Mouse (Mus musculus) CH12.LX (cell line): ENCODE measurements at regions not wholly inside any gene's neighbourhood (a gene's known extent, or its start where the extent isn't known, plus 50 kb on each side); places are given as distances from the start of the nearest gene placed in this dataset.

Experiments used
- DNase-seq: peaks from one replicate; pipeline ENCODE4 v3.0.0-alpha.2; 2013; ENCODE audit errors: extremely low read depth
- H3K27ac ChIP-seq: 2 replicates; pipeline ENCODE4 v1.5.1; 2012; ENCODE audit warnings: low read depth, mild to moderate bottlenecking, control low read depth, moderate library complexity; ENCODE audit not compliant: insufficient read depth
- H3K27me3 ChIP-seq: replicated peaks from 2 replicates; pipeline ENCODE3; 2012; ENCODE audit warnings: inconsistent platforms
- H3K36me3 ChIP-seq, 2 experiments: replicated peaks in 1 of 2; 2 replicates each; pipeline versions ENCODE3 to v1.6.1; 2012; ENCODE audit warnings: inconsistent platforms in 1 of 2, low read length in 1 of 2, mild to moderate bottlenecking in 1 of 2, mixed read lengths in 1 of 2, moderate library complexity in 1 of 2; ENCODE audit not compliant: control insufficient read depth in 1 of 2, insufficient read depth in 1 of 2
- H3K4me1 ChIP-seq, 2 experiments: 2 replicates each; pipeline ENCODE4 v1.6.1; 2012; ENCODE audit warnings: inconsistent platforms in 1 of 2, moderate library complexity in 1 of 2; ENCODE audit not compliant: insufficient read depth in 2 of 2, control insufficient read depth in 1 of 2
- H3K4me2 ChIP-seq: 2 replicates; pipeline ENCODE4 v1.6.1; 2012; ENCODE audit warnings: low read depth, mild to moderate bottlenecking, control low read depth; ENCODE audit not compliant: poor library complexity, insufficient read depth, severe bottlenecking
- H3K4me3 ChIP-seq, 3 experiments: fragments of 150-350 bp in 1 of 3; sonication (generic) in 1 of 3; replicated peaks in 1 of 3; 2 replicates each; pipeline versions ENCODE3 to v1.5.1; 2011 to 2012; ENCODE audit warnings: low read depth in 2 of 3, low read length in 2 of 3, mild to moderate bottlenecking in 2 of 3, moderate library complexity in 2 of 3, control low read depth in 1 of 3, improper control_type of control experiment in 1 of 3, inconsistent platforms in 1 of 3, mixed read lengths in 1 of 3; ENCODE audit not compliant: poor library complexity in 1 of 3
- H3K79me2 ChIP-seq: replicated peaks from 2 replicates; pipeline ENCODE4 v1.6.1; 2012; ENCODE audit warnings: mild to moderate bottlenecking, moderate library complexity; ENCODE audit not compliant: control insufficient read depth, poor library complexity, insufficient read depth, severe bottlenecking; ENCODE audit errors: extremely low read depth
- H3K9ac ChIP-seq: 2 replicates; pipeline ENCODE4 v1.6.1; 2012; ENCODE audit warnings: low read depth, mild to moderate bottlenecking, control low read depth, moderate library complexity; ENCODE audit not compliant: insufficient read depth
- H3K9me3 ChIP-seq: replicated peaks from 2 replicates; pipeline ENCODE3; 2012; ENCODE audit warnings: low read length, inconsistent platforms, mixed read lengths
- BHLHE40 ChIP-seq: IDR thresholded peaks from 2 replicates; pipeline ENCODE4 v1.6.1; 2011; ENCODE audit warnings: mild to moderate bottlenecking, low read depth, low read length, improper control_type of control experiment
- CHD2 ChIP-seq: IDR thresholded peaks from 2 replicates; pipeline ENCODE4 v1.6.1; 2011; ENCODE audit warnings: low read length, improper control_type of control experiment
- CTCF ChIP-seq, 2 experiments: IDR thresholded peaks in 1 of 2; conservative IDR thresholded peaks in 1 of 2; 2 replicates each; pipeline ENCODE4 v1.5.1; 2011 to 2012; ENCODE audit warnings: low read depth in 2 of 2, low read length in 2 of 2, improper control_type of control experiment in 1 of 2, inconsistent platforms in 1 of 2, mild to moderate bottlenecking in 1 of 2, moderate library complexity in 1 of 2
- EP300 ChIP-seq: IDR thresholded peaks from 2 replicates; pipeline ENCODE4 v1.6.1; 2011; ENCODE audit warnings: low read length, improper control_type of control experiment
- ETS1 ChIP-seq: conservative IDR thresholded peaks from 2 replicates; pipeline ENCODE4 v1.6.1; 2012; ENCODE audit warnings: low read depth, mild to moderate bottlenecking, inconsistent platforms, low read length, improper control_type of control experiment, moderate library complexity
- GABPA ChIP-seq: IDR thresholded peaks from 2 replicates; pipeline ENCODE4 v1.6.1; 2012; ENCODE audit warnings: low read depth, low read length, improper control_type of control experiment, inconsistent platforms; ENCODE audit not compliant: insufficient replicate concordance
- HCFC1 ChIP-seq: IDR thresholded peaks from 2 replicates; pipeline ENCODE4 v1.6.1; 2012; ENCODE audit warnings: low read depth, mild to moderate bottlenecking, inconsistent platforms, low read length, improper control_type of control experiment
- IRF4 ChIP-seq: IDR thresholded peaks from 2 replicates; pipeline ENCODE4 v1.6.1; 2014; ENCODE audit warnings: low read depth, mild to moderate bottlenecking, inconsistent platforms, low read length, improper control_type of control experiment
- JUN ChIP-seq: IDR thresholded peaks from 2 replicates; pipeline ENCODE4 v1.6.1; 2011; ENCODE audit warnings: low read depth, mild to moderate bottlenecking, low read length, improper control_type of control experiment, moderate library complexity; ENCODE audit not compliant: insufficient read depth
- KAT2A ChIP-seq: IDR thresholded peaks from 2 replicates; pipeline ENCODE4 v1.6.1; 2012; ENCODE audit warnings: low read length, improper control_type of control experiment, inconsistent platforms; ENCODE audit not compliant: insufficient replicate concordance
- MAX ChIP-seq: IDR thresholded peaks from 2 replicates; pipeline ENCODE4 v1.6.1; 2011; ENCODE audit warnings: low read length, improper control_type of control experiment
- MEF2A ChIP-seq: IDR thresholded peaks from 2 replicates; pipeline ENCODE4 v1.6.1; 2014; ENCODE audit warnings: low read depth, mild to moderate bottlenecking, inconsistent platforms, low read length, improper control_type of control experiment, borderline replicate concordance
- MXI1 ChIP-seq: IDR thresholded peaks from 2 replicates; pipeline ENCODE4 v1.6.1; 2011; ENCODE audit warnings: mild to moderate bottlenecking, low read depth, low read length, improper control_type of control experiment
- NELFE ChIP-seq: IDR thresholded peaks from 2 replicates; pipeline ENCODE4 v1.6.1; 2011; ENCODE audit warnings: low read depth, low read length, improper control_type of control experiment
- NRF1 ChIP-seq: IDR thresholded peaks from 2 replicates; pipeline ENCODE4 v1.6.1; 2014; ENCODE audit warnings: low read depth, mild to moderate bottlenecking, inconsistent platforms, low read length, improper control_type of control experiment, moderate library complexity
- POLR2A ChIP-seq: IDR thresholded peaks from 2 replicates; pipeline ENCODE4 v1.6.1; 2011; ENCODE audit warnings: low read depth, mild to moderate bottlenecking, improper control_type of control experiment, low read length
- POLR2AphosphoS2 ChIP-seq: IDR thresholded peaks from 2 replicates; pipeline ENCODE4 v1.6.1; 2011; ENCODE audit warnings: low read depth, low read length, improper control_type of control experiment
- RAD21 ChIP-seq: IDR thresholded peaks from 2 replicates; pipeline ENCODE4 v1.6.1; 2011; ENCODE audit warnings: low read depth, mild to moderate bottlenecking, low read length, improper control_type of control experiment, moderate library complexity
- SIN3A ChIP-seq: IDR thresholded peaks from 2 replicates; pipeline ENCODE4 v1.6.1; 2012; ENCODE audit warnings: low read length, improper control_type of control experiment, inconsistent platforms
- SMC3 ChIP-seq: IDR thresholded peaks from 2 replicates; pipeline ENCODE4 v1.6.1; 2011; ENCODE audit warnings: low read depth, low read length, improper control_type of control experiment
- TBP ChIP-seq: conservative IDR thresholded peaks from 2 replicates; pipeline ENCODE4 v1.6.1; 2011; ENCODE audit warnings: low read depth, low read length, improper control_type of control experiment
- TCF12 ChIP-seq: IDR thresholded peaks from 2 replicates; pipeline ENCODE4 v1.6.1; 2014; ENCODE audit warnings: low read depth, mild to moderate bottlenecking, inconsistent platforms, low read length, improper control_type of control experiment
- UBTF ChIP-seq: IDR thresholded peaks from 2 replicates; pipeline ENCODE4 v1.6.1; 2012; ENCODE audit warnings: low read depth, mild to moderate bottlenecking, inconsistent platforms, low read length, improper control_type of control experiment, moderate library complexity
- USF2 ChIP-seq: conservative IDR thresholded peaks from 2 replicates; pipeline ENCODE4 v1.6.1; 2011; ENCODE audit warnings: low read depth, low read length, improper control_type of control experiment
- ZC3H11A ChIP-seq: IDR thresholded peaks from 2 replicates; pipeline ENCODE4 v1.6.1; 2012; ENCODE audit warnings: low read depth, mild to moderate bottlenecking, inconsistent platforms, low read length, improper control_type of control experiment
- ZKSCAN1 ChIP-seq: IDR thresholded peaks from 2 replicates; pipeline ENCODE4 v1.6.1; 2012; ENCODE audit warnings: low read depth, inconsistent platforms, low read length, improper control_type of control experiment, borderline replicate concordance
- ZMIZ1 ChIP-seq: IDR thresholded peaks from 2 replicates; pipeline ENCODE4 v1.6.1; 2012; ENCODE audit warnings: low read depth, mild to moderate bottlenecking, inconsistent platforms, low read length, improper control_type of control experiment
- dilution Hi-C: fragments of 300-500 bp; cut with MboI; formaldehyde crosslinking; loops from 2 replicates; pipeline ENCODE4 v1.14.3; 2020; ENCODE audit warnings: low sequenced_read_pairs; ENCODE audit not compliant: extremely low pct_unique_long_range_greater_than_20kb, extremely low pct_ligation_motif_present
- in situ Hi-C: fragments of 300-500 bp; cut with MboI; formaldehyde crosslinking; loops from 3 replicates; pipeline ENCODE4 v1.14.3; 2019; ENCODE audit warnings: low sequenced_read_pairs, low pct_ligation_motif_present, low pct_unique_long_range_greater_than_20kb, mixed read lengths

DNA sequence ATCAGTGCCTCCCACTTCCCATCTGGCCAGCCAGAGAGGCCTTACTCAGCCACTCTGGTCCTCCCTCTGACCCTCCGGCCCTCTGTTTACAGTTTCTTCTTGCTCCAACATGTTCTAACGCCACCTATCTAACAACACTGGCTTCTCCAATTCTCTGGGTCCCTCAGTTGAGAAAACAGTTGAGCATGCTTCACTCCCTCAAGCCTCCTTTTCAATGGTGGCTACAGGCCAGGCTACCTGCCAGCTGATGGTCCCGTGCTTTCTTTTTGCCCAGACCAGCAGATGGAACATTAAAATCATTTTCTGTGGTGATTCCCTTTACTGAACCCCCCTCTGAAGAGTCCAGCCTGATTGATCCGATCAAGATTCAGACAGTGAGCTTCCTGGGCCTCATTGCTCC is 280.8 kb downstream of the Pdcd6ip start:
- in situ Hi-C loops, result loop anchor here (25.0 kb wide), 2 partner anchors 210 to 1940 kb away; no protein-coding TSS in a partner anchor
- H3K9ac ChIP-seq, result no peak overlapping the region
- TF ChIP-seq KAT2A (no peak), TCF12 (no peak), ETS1 (no peak), POLR2AphosphoS2 (no peak), SIN3A (no peak), TBP (no peak), NELFE (no peak), EP300 (no peak), BHLHE40 (no peak), IRF4 (no peak), CHD2 (no peak), POLR2A (no peak), UBTF (no peak)
- TF ChIP-seq, all 38 proteins: peak for 0
- no peak overlapping the region for H3K4me2 ChIP-seq
- no peaks in the 10 kb centered on the region for H3K27me3 ChIP-seq
- no peaks in the 10 kb centered on the region for H3K79me2 ChIP-seq
- H3K4me1 ChIP-seq, result no peaks in the 10 kb centered on the region
- dilution Hi-C loops, result no loop called here
- no peak overlapping the region for H3K27ac ChIP-seq
- H3K9me3 ChIP-seq, result peaks cover 16% of the 10 kb centered on the region
- H3K36me3 ChIP-seq, result no peaks in the 10 kb centered on the region
- H3K4me3 ChIP-seq, result no peak overlapping the region
- no peak for DNase-seq

- H3K4me2 ChIP-seq, result no peak overlapping the region
- no peaks in the 10 kb centered on the region for H3K79me2 ChIP-seq
- H3K4me3 ChIP-seq, result no peak overlapping the region
- no peak overlapping the region for H3K27ac ChIP-seq
- no peak for TF ChIP-seq ZC3H11A
- peaks cover 22% of the 10 kb centered on the region for H3K9me3 ChIP-seq
- dilution Hi-C loops (no loop called here), in situ Hi-C loops (loop anchor here (25.0 kb wide), 2 partner anchors 211 to 1939 kb away; no protein-coding TSS in a partner anchor)
- H3K27me3 ChIP-seq, result no peaks in the 10 kb centered on the region
- H3K9ac ChIP-seq, result no peak overlapping the region
- no peaks in the 10 kb centered on the region for H3K36me3 ChIP-seq
- DNase-seq, result no peak
- no peaks in the 10 kb centered on the region for H3K4me1 ChIP-seq
Observed at GRCm38 (mm10) chr9:113426324-113426723, 281.7 kb downstream of the Pdcd6ip start.

DNA sequence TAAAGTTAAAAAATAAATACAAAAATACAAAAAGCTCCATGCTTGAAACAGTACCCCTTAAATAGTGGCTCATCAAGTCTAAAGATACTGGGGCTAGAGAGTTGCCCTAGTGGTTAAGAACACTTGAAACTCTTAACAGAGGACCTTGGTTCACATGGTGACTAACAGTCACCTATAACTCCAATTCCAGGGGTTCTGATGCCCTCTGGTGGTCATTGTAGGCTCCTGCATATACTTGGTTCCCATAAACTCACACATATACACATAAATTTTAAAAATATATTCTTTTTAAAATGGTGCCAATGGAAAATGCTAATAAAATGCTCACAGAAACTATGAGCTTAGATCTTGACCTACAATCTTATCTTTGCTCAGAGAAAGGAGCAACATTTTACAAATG is 286.4 kb downstream of the Pdcd6ip start:
- H3K36me3 ChIP-seq, result no peaks in the 10 kb centered on the region
- H3K4me1 ChIP-seq, result no peaks in the 10 kb centered on the region
- DNase-seq, result peak; percentile 12
- H3K4me3 ChIP-seq, result no peak overlapping the region
- in situ Hi-C loops (no loop called here), dilution Hi-C loops (no loop called here)
- peaks cover 4% of the 10 kb centered on the region for H3K27me3 ChIP-seq
- H3K9me3 ChIP-seq, result peaks cover 29% of the 10 kb centered on the region
- H3K9ac ChIP-seq, result no peak overlapping the region
- H3K27ac ChIP-seq, result no peak overlapping the region
- H3K4me2 ChIP-seq, result no peak overlapping the region
- H3K79me2 ChIP-seq, result no peaks in the 10 kb centered on the region
- TF ChIP-seq EP300 (no peak), MEF2A (no peak), CTCF (conservative IDR thresholded peaks at IDR 0.05 in 1 of 2, IDR thresholded peaks at IDR 0.05 in 1 of 2; ENCODE audit: low read depth in 2 of 2, low read length in 2 of 2) (peak; percentile 17 to 43; a peak in 2 of 4 replicates), SMC3 (peak; percentile 15), HCFC1 (no peak), USF2 (no peak), ZMIZ1 (no peak), RAD21 (peak; percentile 30), JUN (no peak), MXI1 (no peak), ZC3H11A (no peak), IRF4 (no peak), ZKSCAN1 (no peak), BHLHE40 (no peak), GABPA (no peak), ETS1 (no peak), NRF1 (no peak), MAX (no peak), KAT2A (no peak)
